Comparison of ENCODE assay signal across 19 mouse cellular contexts in the genomic region with DNA sequence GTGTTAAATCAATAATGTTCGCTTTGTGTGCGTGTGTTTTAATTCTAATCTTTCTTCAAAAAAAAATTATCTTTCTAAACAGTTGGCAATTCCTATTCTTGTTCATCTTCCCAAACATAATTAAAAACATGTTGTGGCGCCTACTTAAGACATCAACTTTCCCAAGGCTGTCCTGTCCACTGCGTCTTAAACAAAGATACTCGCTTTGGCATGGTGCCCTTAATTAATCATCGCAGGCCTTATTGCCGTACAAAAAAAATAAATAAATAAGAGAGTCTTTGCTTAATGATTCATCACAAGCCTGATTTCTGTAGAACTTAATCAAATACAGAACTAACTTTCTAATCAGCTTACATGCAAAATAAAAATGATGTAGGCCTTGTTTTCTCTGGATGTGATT.
DNase-seq lines count a peak whose midpoint lies in the region; ATAC-seq and TF ChIP-seq lines count a peak whose summit lies in the region.
"Had no signal": no experiment of that assay in that cellular context is flagged by ENCODE, and none has a peak within 500 bp of the region (broad histone marks: within the 10 kb centered on the region; RNA-seq: fewer than 3 reads in every experiment).

No protein-coding gene starts in this region.

- no peaks in the 10 kb centered on the region for H3K9me3 ChIP-seq in lung, embryonic 14.5 days (ENCODE audit: low read depth, low read length)
- H3K9me3 ChIP-seq: embryonic facial prominence, embryonic 13.5 days; forebrain, embryonic 13.5 days; forebrain, embryonic 15.5 days had no signal

- H3K9ac ChIP-seq in lung, embryonic 14.5 days, result no peak overlapping the region
- H3K9ac ChIP-seq: forebrain, embryonic 13.5 days; forebrain, embryonic 15.5 days; forebrain, postnatal 0 days had no signal

- H3K27me3 ChIP-seq in lung, embryonic 14.5 days (ENCODE audit: insufficient read depth, low read length), result no peaks in the 10 kb centered on the region
- H3K27me3 ChIP-seq: CH12.LX; embryonic facial prominence, embryonic 13.5 days; forebrain, embryonic 13.5 days; forebrain, embryonic 15.5 days had no signal

- TF ChIP-seq CTCF in lung, embryonic 14.5 days (IDR thresholded peaks at IDR 0.05; ENCODE audit: low read depth), result no peak

- peak; percentile 16 for DNase-seq in adrenal gland, adult 2 months
- DNase-seq in adrenal gland, postnatal 10 days, result no peak
- peak; percentile 59 for DNase-seq in lung, embryonic 14.5 days
- no peak for DNase-seq in lung, postnatal 4 days
- peak; percentile 39 for DNase-seq in MN1 (ENCODE audit: low spot score)
- DNase-seq: adrenal gland, adult 8-10 months; adrenal gland, postnatal 25 days; B cell, adult 2 months; cerebellum, adult 11-12 months; cerebellum, adult 2 months; cerebellum, adult 9-10 months; cerebellum, postnatal 25 days; forebrain, postnatal 0 days had no signal

- no peak overlapping the region for H3K4me2 ChIP-seq in lung, embryonic 14.5 days
- H3K4me2 ChIP-seq: embryonic facial prominence, embryonic 13.5 days; forebrain, embryonic 13.5 days; forebrain, embryonic 15.5 days had no signal

- H3K36me3 ChIP-seq in lung, embryonic 14.5 days (ENCODE audit: insufficient read depth), result no peaks in the 10 kb centered on the region
- H3K36me3 ChIP-seq: embryonic facial prominence, embryonic 13.5 days; forebrain, embryonic 15.5 days; G1E had no signal

- H3K4me1 ChIP-seq in lung, embryonic 14.5 days (ENCODE audit: insufficient read depth), result no peaks in the 10 kb centered on the region

- H3K4me3 ChIP-seq in lung, embryonic 14.5 days (ENCODE audit: low read depth, low read length), result no peak overlapping the region
- H3K4me3 ChIP-seq: embryonic facial prominence, embryonic 13.5 days; forebrain, embryonic 13.5 days; forebrain, embryonic 15.5 days had no signal

- WGBS in lung, embryonic 14.5 days, result 55% methylated on average over 7 of the region's 7 CpGs

- no peak for ATAC-seq in lung, embryonic 14.5 days (ENCODE audit: insufficient read depth)
- ATAC-seq: CD4-positive, CD25-positive, alpha-beta regulatory T cell, adult 4 months; forebrain, embryonic 13.5 days; forebrain, embryonic 15.5 days; forebrain, postnatal 0 days had no signal

- H3K27ac ChIP-seq in lung, embryonic 14.5 days (ENCODE audit: low read depth), result no peak overlapping the region
- H3K27ac ChIP-seq: embryonic facial prominence, embryonic 13.5 days; forebrain, embryonic 13.5 days; forebrain, embryonic 15.5 days had no signal

Comparison
In these comparisons a context has a peak if more than half of its experiments do, and no peak if none do; other contexts are left out.
1. DNase-seq: peak in adrenal gland, adult 2 months (single experiment), lung, embryonic 14.5 days (single experiment) and MN1 (single experiment); none in adrenal gland, postnatal 10 days (single experiment) and lung, postnatal 4 days (0 of 2).